9 mouse cellular contexts compared by ENCODE assay signal in genomic region chr7:28918540-28918939, GRCm38 (mm10). TPM values are rescaled to one million over a fixed set of nuclear protein-coding genes. Genes with fewer than 3 reads are reported as not detected.
DNase-seq lines count a peak whose midpoint lies in the region; ATAC-seq and TF ChIP-seq lines count a peak whose summit lies in the region.
"Had no signal": no experiment of that assay in that cellular context is flagged by ENCODE, and none has a peak within 500 bp of the region (broad histone marks: within the 10 kb centered on the region; RNA-seq: fewer than 3 reads in every experiment).

No protein-coding gene starts in this region.

- H3K27ac ChIP-seq in heart, embryonic 15.5 days, result peak overlapping the region; percentile 97
- H3K27ac ChIP-seq in liver, embryonic 12.5 days, result peak overlapping the region; percentile 65
- peak overlapping the region; percentile 91 for H3K27ac ChIP-seq in intestine, embryonic 16.5 days (ENCODE audit: low read length)
- H3K27ac ChIP-seq in stomach, embryonic 14.5 days (ENCODE audit: low read length), result peak overlapping the region; percentile 82
- H3K27ac ChIP-seq in thymus, adult 2 months (ENCODE audit: control insufficient read depth, insufficient read depth, low read length), result no peak overlapping the region

- peaks cover 72% of the 10 kb centered on the region for H3K4me1 ChIP-seq in heart, embryonic 15.5 days (replicated peaks)
- peaks cover 88% of the 10 kb centered on the region for H3K4me1 ChIP-seq in liver, embryonic 12.5 days
- H3K4me1 ChIP-seq in intestine, embryonic 16.5 days (ENCODE audit: control insufficient read depth, insufficient read depth, low read length), result peaks cover 70% of the 10 kb centered on the region
- peaks cover 46% of the 10 kb centered on the region for H3K4me1 ChIP-seq in stomach, embryonic 14.5 days (ENCODE audit: control insufficient read depth, insufficient read depth, low read length)
- H3K4me1 ChIP-seq in thymus, adult 2 months (replicated peaks; ENCODE audit: control insufficient read depth, insufficient read depth, low read length), result 0 out of 2 replicates have a peak, but pooled peaks cover under 1% of the 10 kb centered on the region

- no peaks in the 10 kb centered on the region for H3K9me3 ChIP-seq in heart, embryonic 15.5 days (replicated peaks)
- H3K9me3 ChIP-seq in liver, embryonic 12.5 days (replicated peaks), result no peaks in the 10 kb centered on the region
- H3K9me3 ChIP-seq in intestine, embryonic 16.5 days (ENCODE audit: control insufficient read depth, low read length), result no peaks in the 10 kb centered on the region
- H3K9me3 ChIP-seq in stomach, embryonic 14.5 days (ENCODE audit: control insufficient read depth, low read depth, low read length), result no peaks in the 10 kb centered on the region

- no peaks in the 10 kb centered on the region for H3K27me3 ChIP-seq in heart, embryonic 15.5 days
- H3K27me3 ChIP-seq in liver, embryonic 12.5 days (replicated peaks), result no peaks in the 10 kb centered on the region
- H3K27me3 ChIP-seq in intestine, embryonic 16.5 days (replicated peaks; ENCODE audit: control insufficient read depth, insufficient read depth, low read length), result no peaks in the 10 kb centered on the region
- no peaks in the 10 kb centered on the region for H3K27me3 ChIP-seq in stomach, embryonic 14.5 days (ENCODE audit: control insufficient read depth, insufficient read depth, low read length)
- H3K27me3 ChIP-seq in thymus, adult 2 months (ENCODE audit: control insufficient read depth, insufficient read depth, low read length), result no peaks in the 10 kb centered on the region

- H3K9ac ChIP-seq in heart, embryonic 15.5 days, result no peak overlapping the region
- no peak overlapping the region for H3K9ac ChIP-seq in liver, embryonic 12.5 days
- H3K9ac ChIP-seq in intestine, embryonic 16.5 days (ENCODE audit: low read depth, low read length), result peak overlapping the region; percentile 45; the same call in 1 of the 2 replicates
- 0 out of 2 replicates have a peak overlapping the region, but pooled peaks have one; percentile 18 for H3K9ac ChIP-seq in stomach, embryonic 14.5 days (replicated peaks; ENCODE audit: low read depth, low read length)

- no peak for ATAC-seq in heart, embryonic 15.5 days (replicated peaks; ENCODE audit: insufficient number of reproducible peaks, insufficient read depth, low FRiP score, low read depth)
- ATAC-seq in liver, embryonic 12.5 days, result no peak
- no peak for ATAC-seq in intestine, embryonic 16.5 days
- ATAC-seq in stomach, embryonic 14.5 days (ENCODE audit: insufficient number of reproducible peaks, insufficient read depth, low FRiP score, low read depth), result no peak
- no peak for ATAC-seq in cerebellum, adult (ENCODE audit: insufficient number of reproducible peaks, low FRiP score, low TSS enrichment)

- no peak for TF ChIP-seq POLR2A in thymus, adult 2 months (IDR thresholded peaks at IDR 0.05; ENCODE audit: control insufficient read depth, extremely low read depth, insufficient read depth, low read length, poor library complexity)

- H3K4me3 ChIP-seq in heart, embryonic 15.5 days, result no peak overlapping the region
- no peak overlapping the region for H3K4me3 ChIP-seq in liver, embryonic 12.5 days
- no peak overlapping the region for H3K4me3 ChIP-seq in intestine, embryonic 16.5 days (ENCODE audit: low read length)
- H3K4me3 ChIP-seq in stomach, embryonic 14.5 days (ENCODE audit: low read depth, low read length), result no peak overlapping the region
- no peak overlapping the region for H3K4me3 ChIP-seq in thymus, adult 2 months (ENCODE audit: control insufficient read depth, insufficient read depth, low read length)

- TF ChIP-seq CTCF in thymus, adult 2 months (IDR thresholded peaks at IDR 0.05; ENCODE audit: borderline replicate concordance, control insufficient read depth, extremely low read depth, insufficient read depth, low read length, poor library complexity), result no peak

- WGBS in heart, embryonic 15.5 days, result 63% methylated on average over 8 of the region's 8 CpGs
- 83% methylated on average over 8 of the region's 8 CpGs for WGBS in liver, embryonic 12.5 days (ENCODE audit: insufficient replicate concordance)
- WGBS in intestine, embryonic 16.5 days, result 48% methylated on average over 8 of the region's 8 CpGs
- 48% methylated on average over 8 of the region's 8 CpGs for WGBS in stomach, embryonic 14.5 days
- WGBS in thymus, adult 2 months, result 94% methylated on average over 8 of the region's 8 CpGs

- no peak for DNase-seq in heart, adult 11 months
- no peak for DNase-seq in liver
- no peak for DNase-seq in thymus, adult 2 months
- DNase-seq: lung, adult 2 months had no signal

- no peak overlapping the region for H3K4me2 ChIP-seq in heart, embryonic 15.5 days
- H3K4me2 ChIP-seq in liver, embryonic 12.5 days, result no peak overlapping the region
- no peak overlapping the region for H3K4me2 ChIP-seq in intestine, embryonic 16.5 days (ENCODE audit: low read depth, low read length)
- H3K4me2 ChIP-seq in stomach, embryonic 14.5 days (replicated peaks; ENCODE audit: low read depth, low read length), result no peak overlapping the region

- H3K36me3 ChIP-seq in heart, embryonic 15.5 days, result peaks cover 56% of the 10 kb centered on the region
- H3K36me3 ChIP-seq in liver, embryonic 12.5 days, result peaks cover 90% of the 10 kb centered on the region
- H3K36me3 ChIP-seq in intestine, embryonic 16.5 days (ENCODE audit: control insufficient read depth, insufficient read depth, low read length), result peaks cover 31% of the 10 kb centered on the region
- peaks cover 39% of the 10 kb centered on the region for H3K36me3 ChIP-seq in stomach, embryonic 14.5 days (ENCODE audit: control insufficient read depth, insufficient read depth, low read length)
- peaks cover 51% of the 10 kb centered on the region for H3K36me3 ChIP-seq in thymus, adult 2 months (ENCODE audit: control insufficient read depth, insufficient read depth, low read length)

RNA-seq across cellular contexts. Expression of gene Capn12, which starts 37.3 kb away (rescaled TPM):
- polyA plus RNA-seq in heart, embryonic 15.5 days (2015; fragmentation: Nextera tagmentation; extraction: Ambion mirVana), result 0.33 and 0.42 TPM in 2 replicates
- 0.12 and 0.13 TPM in 2 replicates for polyA plus RNA-seq in liver, embryonic 12.5 days (2016; fragmentation: Nextera tagmentation; extraction: Ambion mirVana)
- 0.29 and 0.39 TPM in 2 replicates for polyA plus RNA-seq in intestine, embryonic 16.5 days (2015; fragmentation: Nextera tagmentation; extraction: Ambion mirVana)
- 0.67 and 1.1 TPM in 2 replicates for polyA plus RNA-seq in stomach, embryonic 14.5 days (2014; fragmentation: Nextera tagmentation; extraction: Ambion mirVana)
- 0.20 and 1.00 TPM in 2 replicates for polyA plus RNA-seq in thymus, adult 2 months (2012; rRNA removed)

RNA-seq across cellular contexts. Expression of gene Actn4, which starts 43.6 kb away (rescaled TPM):
- polyA plus RNA-seq in heart, embryonic 15.5 days (2015; fragmentation: Nextera tagmentation; extraction: Ambion mirVana), result 236 and 281 TPM in 2 replicates
- 165 and 166 TPM in 2 replicates for polyA plus RNA-seq in liver, embryonic 12.5 days (2016; fragmentation: Nextera tagmentation; extraction: Ambion mirVana)
- 402 and 447 TPM in 2 replicates for polyA plus RNA-seq in intestine, embryonic 16.5 days (2015; fragmentation: Nextera tagmentation; extraction: Ambion mirVana)
- polyA plus RNA-seq in stomach, embryonic 14.5 days (2014; fragmentation: Nextera tagmentation; extraction: Ambion mirVana), result 272 and 280 TPM in 2 replicates
- 243 and 268 TPM in 2 replicates for polyA plus RNA-seq in thymus, adult 2 months (2012; rRNA removed)

RNA-seq across cellular contexts. Expression of gene Lgals7, which starts 54.9 kb away (rescaled TPM):
- polyA plus RNA-seq in heart, embryonic 15.5 days (2015; fragmentation: Nextera tagmentation; extraction: Ambion mirVana), result 1.7 and 2.7 TPM in 2 replicates
- 0.25 TPM in 1 of 2 replicates, not detected in the other for polyA plus RNA-seq in liver, embryonic 12.5 days (2016; fragmentation: Nextera tagmentation; extraction: Ambion mirVana)
- 0.56 and 0.97 TPM in 2 replicates for polyA plus RNA-seq in intestine, embryonic 16.5 days (2015; fragmentation: Nextera tagmentation; extraction: Ambion mirVana)
- polyA plus RNA-seq in stomach, embryonic 14.5 days (2014; fragmentation: Nextera tagmentation; extraction: Ambion mirVana), result 1.4 and 1.5 TPM in 2 replicates
- 13.0 and 15.5 TPM in 2 replicates for polyA plus RNA-seq in thymus, adult 2 months (2012; rRNA removed)

Comparison
In these comparisons a context has a peak if more than half of its experiments do, and no peak if none do; other contexts are left out.
1. H3K9ac ChIP-seq: peak in intestine, embryonic 16.5 days (single experiment) and stomach, embryonic 14.5 days (single experiment); none in heart, embryonic 15.5 days (single experiment) and liver, embryonic 12.5 days (single experiment).